Mouse (Mus musculus) heart, adult 10 weeks (tissue): ENCODE data around the gene Clec2e. TPM values are rescaled to one million over a fixed set of nuclear protein-coding genes. Genes with fewer than 3 reads are reported as not detected.

ENCODE experiments used
- polyA plus RNA-seq: library from polyadenylated mRNA; stranded (reverse); fragments of 350-450 nt; fragmentation: Illumina TruSeq; extraction: RNeasy Lipid Tissue Mini Kit (QIAGEN cat#74804); gene quantifications from one replicate; pipeline ENCODE4 v1.2.3, GENCODE M21; 2014; ENCODE audit warnings: low read depth, low replicate concordance

The Clec2e gene
- polyA plus RNA-seq, result 0.29 TPM

GRCm38 (mm10) chr6:129100794-129101193 lies at the start of gene Clec2e:
TSS of gene Clec2e (minus strand) at chr6:129100913.

GRCm38 (mm10) chr6:129045601-129046000 lies 55.1 kb downstream of the Clec2e start, which contains the start of gene Klrb1f:
TSS of gene Klrb1f (plus strand) at chr6:129045901.

Other genes with a start within 250 kb of the Clec2e start
- not detected for gene Clec2i, start 213.3 kb downstream of the Clec2e start, polyA plus RNA-seq
- gene BC035044, start 209.8 kb downstream of the Clec2e start, polyA plus RNA-seq, result 0.39 TPM
- not detected for gene Clec2g, start 166.5 kb downstream of the Clec2e start, polyA plus RNA-seq
- gene Klrb1f, start 55.0 kb downstream of the Clec2e start, polyA plus RNA-seq, result not detected
- gene Clec2d, start 79.7 kb upstream of the Clec2e start, polyA plus RNA-seq, result 37.2 TPM
- not detected for gene Cd69, start 174.5 kb upstream of the Clec2e start, polyA plus RNA-seq
- gene 4922502D21Rik, start 230.9 kb upstream of the Clec2e start, polyA plus RNA-seq, result not detected
- gene Clec12a, start 241.8 kb upstream of the Clec2e start, polyA plus RNA-seq, result 1.8 TPM